Mouse (Mus musculus) forebrain, embryonic 14.5 days (tissue): ENCODE results near the gene Cdc42bpb. TPM values are rescaled to one million over a fixed set of nuclear protein-coding genes. Genes with fewer than 3 reads are reported as not detected.

Experiments
- ATAC-seq: fragments of 200-750 bp; cut with Nextera tagmentation; 2 replicates; pipeline ENCODE4 v1.8.0; 2017; ENCODE audit warnings: mild to moderate bottlenecking, moderate library complexity
- DNase-seq: peaks from one replicate; pipeline ENCODE4 v3.0.0-alpha.2; 2015; ENCODE audit warnings: low spot score
- H3K27ac ChIP-seq: fragments of 300-500 bp; sonication (generic); 2 replicates; pipeline ENCODE4 v1.5.1; 2014; ENCODE audit warnings: low read depth, mild to moderate bottlenecking, control low read depth, low read length, moderate library complexity
- H3K27me3 ChIP-seq: fragments of 300-500 bp; sonication (generic); replicated peaks from 2 replicates; pipeline ENCODE4 v1.6.1; 2014; ENCODE audit warnings: low read length, control low read depth, mixed read lengths; ENCODE audit not compliant: control insufficient read depth, insufficient read depth
- H3K36me3 ChIP-seq: fragments of 300-500 bp; sonication (generic); 2 replicates; pipeline ENCODE4 v1.6.1; 2014; ENCODE audit warnings: low read length, control low read depth; ENCODE audit not compliant: control insufficient read depth, insufficient read depth
- H3K4me1 ChIP-seq: fragments of 300-500 bp; sonication (generic); 2 replicates; pipeline ENCODE4 v1.6.1; 2014; ENCODE audit warnings: antibody characterized with exemption, low read length, control low read depth; ENCODE audit not compliant: control insufficient read depth, insufficient read depth
- H3K4me2 ChIP-seq: fragments of 300-500 bp; sonication (generic); 2 replicates; pipeline ENCODE4 v1.6.1; 2014; ENCODE audit warnings: mild to moderate bottlenecking, control low read depth, low read length
- H3K4me3 ChIP-seq: fragments of 300-500 bp; sonication (generic); 2 replicates; pipeline ENCODE4 v1.5.1; 2014; ENCODE audit warnings: low read depth, low read length, control low read depth
- H3K9ac ChIP-seq: fragments of 300-500 bp; sonication (generic); 2 replicates; pipeline ENCODE4 v1.6.1; 2014; ENCODE audit warnings: mild to moderate bottlenecking, low read length, control low read depth, moderate library complexity
- H3K9me3 ChIP-seq: fragments of 300-500 bp; sonication (generic); replicated peaks from 2 replicates; pipeline ENCODE4 v1.6.1; 2016; ENCODE audit warnings: low read length, control low read depth, mixed read lengths; ENCODE audit not compliant: control insufficient read depth
- WGBS: fragments of 180-500 bp; shearing (Covaris S2); extraction: QIAGEN DNeasy Blood & Tissue Kit; methylation state at CpG from one replicate; pipeline ENCODE4 v1.1.7; 2014; 5-methylcytosine and 5-hydroxymethylcytosine counted together
- polyA plus RNA-seq: library from polyadenylated mRNA; unstranded; fragments of >200 nt; fragmentation: Nextera tagmentation; extraction: Ambion mirVana; gene quantifications from 2 replicates; pipeline ENCODE4 v1.2.1, GENCODE M21; 2014

Cdc42bpb gene
- polyA plus RNA-seq, 1 experiment from 2014 or later: 28.8 TPM

DNA sequence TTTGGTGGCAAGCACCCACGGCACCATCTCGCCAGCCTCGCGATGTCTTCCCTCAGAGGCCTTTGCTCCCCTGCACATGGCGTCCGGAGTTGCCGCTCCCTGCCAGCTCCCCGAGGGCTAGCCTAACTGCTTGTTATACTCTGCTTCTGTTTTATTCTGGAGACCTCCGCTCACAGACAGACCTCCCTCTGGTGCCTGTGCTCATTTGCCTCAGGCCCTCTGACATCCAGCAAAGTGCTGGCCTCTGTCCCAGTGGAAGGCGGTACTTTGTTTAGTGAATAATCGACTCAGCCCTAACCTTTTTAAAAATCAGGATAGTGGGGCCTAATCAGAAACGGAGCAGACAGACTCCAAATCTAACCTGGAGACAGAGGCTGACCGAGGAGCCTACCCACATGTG lies 55.7 kb downstream of the Cdc42bpb start:
- 63% methylated on average over 13 of the region's 13 CpGs for WGBS
- DNase-seq (peak; percentile 45), ATAC-seq (peak; percentile 18; the same call in 1 of the 2 replicates)

DNA sequence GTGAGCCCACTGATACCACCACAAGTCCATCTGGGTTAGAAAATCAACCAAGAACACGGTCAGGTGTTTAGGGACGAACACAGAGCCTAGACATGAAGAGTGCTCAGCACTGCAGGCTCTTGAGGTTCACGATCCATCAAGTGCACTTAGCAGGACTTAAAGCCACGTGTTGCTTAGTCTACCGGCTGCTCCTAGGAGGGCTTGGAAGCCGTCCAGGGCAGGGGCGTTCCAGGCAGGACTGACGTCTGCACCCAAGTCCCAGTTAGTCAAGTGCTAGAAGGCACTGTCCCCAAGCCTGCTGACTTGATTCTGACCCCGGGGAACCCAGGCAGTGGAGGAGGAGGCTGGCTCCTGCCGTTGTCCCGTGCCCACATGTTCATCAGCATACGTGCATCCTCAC lies 57.0 kb downstream of the Cdc42bpb start:
- no peak for ATAC-seq
- no peak overlapping the region for H3K27ac ChIP-seq
- WGBS: 80% methylated on average over 12 of the region's 12 CpGs
- no peaks in the 10 kb centered on the region for H3K27me3 ChIP-seq
- no peaks in the 10 kb centered on the region for H3K4me1 ChIP-seq
- H3K4me3 ChIP-seq: no peak overlapping the region
- no peaks in the 10 kb centered on the region for H3K9me3 ChIP-seq
- no peak for DNase-seq
- no peak overlapping the region for H3K4me2 ChIP-seq
- H3K36me3 ChIP-seq: peaks cover 96% of the 10 kb centered on the region
- H3K9ac ChIP-seq: no peak overlapping the region

More for the DNA sequence above, 55.7 kb downstream of the Cdc42bpb start:
- H3K9ac ChIP-seq: no peak overlapping the region
- no peak overlapping the region for H3K27ac ChIP-seq
- no peak overlapping the region for H3K4me2 ChIP-seq
- H3K36me3 ChIP-seq: peaks cover 96% of the 10 kb centered on the region
- H3K27me3 ChIP-seq: no peaks in the 10 kb centered on the region
- H3K4me1 ChIP-seq: no peaks in the 10 kb centered on the region
- no peak overlapping the region for H3K4me3 ChIP-seq
- no peaks in the 10 kb centered on the region for H3K9me3 ChIP-seq

DNA sequence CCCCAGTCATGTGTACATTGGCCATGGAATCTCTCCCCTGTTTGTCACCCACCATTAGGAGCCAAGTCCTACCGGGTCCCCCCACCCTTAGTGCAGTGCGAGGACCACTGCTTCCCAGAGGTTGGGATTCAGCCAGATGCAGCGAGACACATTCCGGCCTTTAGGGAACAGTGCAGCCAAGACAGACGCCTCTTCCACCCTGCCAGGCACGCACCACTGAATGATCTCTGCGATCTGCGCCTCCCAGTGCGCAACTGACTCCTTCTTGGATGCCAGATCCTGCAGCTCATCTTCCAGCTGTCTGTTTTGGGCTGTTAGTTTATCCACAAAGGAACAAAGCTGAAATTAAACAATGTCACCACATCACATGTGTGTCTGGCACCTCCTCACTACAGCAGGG lies 59.8 kb downstream of the Cdc42bpb start:
- Histone ChIP-seq H3K9ac (no peak overlapping the region), H3K4me3 (no peak overlapping the region), H3K4me2 (no peak overlapping the region), H3K9me3 (no peaks in the 10 kb centered on the region), H3K27ac (no peak overlapping the region), H3K4me1 (no peaks in the 10 kb centered on the region), H3K27me3 (no peaks in the 10 kb centered on the region), H3K36me3 (peaks cover 96% of the 10 kb centered on the region)
- DNase-seq: no peak
- ATAC-seq: no peak
- 95% methylated on average over 9 of the region's 9 CpGs for WGBS

DNA sequence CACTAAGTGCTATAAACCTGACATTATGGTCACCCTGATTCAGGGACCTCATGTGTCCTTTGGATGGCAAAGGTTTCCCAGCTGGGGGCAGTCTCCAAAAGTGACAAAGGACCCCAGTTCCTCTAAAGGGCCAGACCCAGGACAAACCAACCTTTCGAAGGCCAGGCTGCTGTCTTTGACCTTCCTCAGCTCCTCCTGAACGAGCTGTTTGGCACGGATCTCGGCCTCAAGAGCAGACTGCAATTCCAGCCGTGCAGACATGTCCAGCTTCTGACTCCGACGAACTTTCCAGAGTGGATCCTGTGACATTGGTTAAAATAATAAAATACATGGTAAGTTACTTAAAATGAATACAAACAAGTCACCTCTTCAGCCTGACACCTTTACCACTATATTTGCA lies 63.2 kb downstream of the Cdc42bpb start:
- H3K4me3 ChIP-seq: no peak overlapping the region
- ATAC-seq (no peak), DNase-seq (no peak)
- no peaks in the 10 kb centered on the region for H3K27me3 ChIP-seq
- no peak overlapping the region for H3K4me2 ChIP-seq
- peaks cover 96% of the 10 kb centered on the region for H3K36me3 ChIP-seq
- no peak overlapping the region for H3K27ac ChIP-seq
- no peaks in the 10 kb centered on the region for H3K9me3 ChIP-seq
- H3K9ac ChIP-seq: no peak overlapping the region
- H3K4me1 ChIP-seq: no peaks in the 10 kb centered on the region
- 98% methylated on average over 7 of the region's 7 CpGs for WGBS

DNA sequence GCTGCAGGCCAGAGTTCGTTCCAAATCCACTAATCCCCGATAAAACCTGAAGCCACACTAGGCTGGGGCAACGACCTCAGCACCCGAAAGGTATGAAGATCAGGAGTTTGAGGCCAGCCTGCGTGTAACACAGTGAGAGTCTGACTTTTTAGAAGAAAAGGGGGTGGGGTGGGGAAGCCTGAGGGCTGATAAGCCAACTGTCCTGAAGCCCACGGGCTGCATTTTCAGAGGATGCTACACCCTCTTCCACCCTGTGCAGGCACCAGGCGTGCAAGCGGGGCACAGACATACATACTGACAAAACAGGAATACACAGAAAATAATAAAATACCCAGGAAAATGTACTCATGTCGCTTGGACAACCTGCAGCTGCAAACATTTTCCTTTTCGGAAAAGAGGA lies 65.7 kb downstream of the Cdc42bpb start:
- H3K4me1 ChIP-seq: no peaks in the 10 kb centered on the region
- ATAC-seq (no peak), DNase-seq (no peak)
- H3K27me3 ChIP-seq: no peaks in the 10 kb centered on the region
- H3K27ac ChIP-seq: no peak overlapping the region
- H3K4me3 ChIP-seq: no peak overlapping the region
- WGBS: 93% methylated on average over 10 of the region's 10 CpGs
- no peaks in the 10 kb centered on the region for H3K9me3 ChIP-seq
- no peak overlapping the region for H3K9ac ChIP-seq
- peaks cover 94% of the 10 kb centered on the region for H3K36me3 ChIP-seq
- no peak overlapping the region for H3K4me2 ChIP-seq

DNA sequence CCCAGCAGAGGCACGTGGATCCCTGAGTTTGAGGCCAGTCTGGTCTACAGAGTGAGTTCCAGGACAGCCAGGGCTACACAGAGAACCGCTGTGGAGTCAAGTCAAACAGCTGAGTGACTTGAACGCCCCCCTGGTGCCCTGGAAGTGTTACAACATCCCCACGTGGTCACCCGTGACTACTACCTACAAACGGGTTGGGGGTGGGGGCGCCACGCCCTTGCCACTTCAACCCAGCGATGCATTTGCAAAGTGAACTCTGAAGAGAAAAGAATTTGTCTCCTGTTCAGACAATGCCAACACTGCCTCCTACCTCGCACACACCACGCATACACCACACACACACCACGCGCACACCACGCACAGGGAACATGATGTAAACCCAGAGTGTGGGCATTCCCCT lies 67.6 kb downstream of the Cdc42bpb start:
- Histone ChIP-seq H3K4me2 (no peak overlapping the region), H3K9ac (no peak overlapping the region), H3K9me3 (no peaks in the 10 kb centered on the region), H3K4me3 (no peak overlapping the region), H3K27ac (no peak overlapping the region), H3K36me3 (peaks cover 97% of the 10 kb centered on the region), H3K4me1 (no peaks in the 10 kb centered on the region), H3K27me3 (no peaks in the 10 kb centered on the region)
- no peak for ATAC-seq
- DNase-seq: no peak
- 90% methylated on average over 14 of the region's 14 CpGs for WGBS

DNA sequence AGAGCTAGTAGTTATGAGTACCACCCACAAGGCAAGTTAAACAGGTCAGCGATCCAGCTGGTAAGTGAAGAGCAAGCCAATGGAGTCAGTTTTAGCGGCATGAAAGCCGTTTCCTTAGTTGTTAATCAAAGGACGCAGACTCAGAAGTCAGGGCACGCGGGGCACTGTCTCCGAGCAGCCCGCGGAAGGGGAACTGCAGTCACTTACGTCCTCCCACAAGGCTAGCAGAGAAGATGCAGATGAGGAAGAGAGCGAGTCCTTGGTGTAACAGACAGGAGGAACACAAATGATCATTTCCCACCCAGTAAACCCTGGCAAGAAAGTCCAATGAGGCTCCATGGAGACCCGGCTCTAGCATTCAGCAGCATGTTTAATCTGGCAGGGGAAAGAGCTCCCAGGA lies 68.3 kb downstream of the Cdc42bpb start:
- no peak overlapping the region for H3K4me3 ChIP-seq
- no peak for DNase-seq
- H3K27me3 ChIP-seq: no peaks in the 10 kb centered on the region
- no peak for ATAC-seq
- H3K4me1 ChIP-seq: no peaks in the 10 kb centered on the region
- 90% methylated on average over 12 of the region's 12 CpGs for WGBS
- H3K9ac ChIP-seq: no peak overlapping the region
- no peaks in the 10 kb centered on the region for H3K9me3 ChIP-seq
- H3K27ac ChIP-seq: no peak overlapping the region
- H3K4me2 ChIP-seq: no peak overlapping the region
- peaks cover 97% of the 10 kb centered on the region for H3K36me3 ChIP-seq

DNA sequence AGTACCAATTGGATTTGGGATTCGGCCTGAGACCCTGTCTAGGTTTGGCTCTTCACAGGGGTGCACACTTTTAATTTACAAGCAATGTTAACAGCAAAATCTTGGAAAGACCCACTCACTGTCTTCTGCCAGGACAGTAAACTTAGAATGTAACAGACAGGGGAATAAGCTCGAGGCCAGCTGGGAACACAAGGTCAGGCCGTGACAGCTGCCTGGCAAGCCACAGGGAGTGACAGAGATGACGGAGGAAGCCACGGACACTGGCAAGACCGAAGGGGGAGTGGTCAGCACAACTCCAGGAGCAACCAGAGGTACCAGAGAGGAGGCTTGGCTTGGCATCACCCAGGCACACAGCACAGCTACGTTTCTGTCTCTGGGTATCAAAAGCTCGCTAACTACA lies 70.7 kb downstream of the Cdc42bpb start:
- DNase-seq: no peak
- no peak for ATAC-seq
- Histone ChIP-seq H3K4me2 (no peak overlapping the region), H3K27ac (no peak overlapping the region), H3K4me1 (no peaks in the 10 kb centered on the region), H3K9ac (no peak overlapping the region), H3K4me3 (no peak overlapping the region), H3K9me3 (no peaks in the 10 kb centered on the region), H3K27me3 (no peaks in the 10 kb centered on the region), H3K36me3 (peaks cover 92% of the 10 kb centered on the region)
- WGBS: 87% methylated on average over 8 of the region's 8 CpGs

DNA sequence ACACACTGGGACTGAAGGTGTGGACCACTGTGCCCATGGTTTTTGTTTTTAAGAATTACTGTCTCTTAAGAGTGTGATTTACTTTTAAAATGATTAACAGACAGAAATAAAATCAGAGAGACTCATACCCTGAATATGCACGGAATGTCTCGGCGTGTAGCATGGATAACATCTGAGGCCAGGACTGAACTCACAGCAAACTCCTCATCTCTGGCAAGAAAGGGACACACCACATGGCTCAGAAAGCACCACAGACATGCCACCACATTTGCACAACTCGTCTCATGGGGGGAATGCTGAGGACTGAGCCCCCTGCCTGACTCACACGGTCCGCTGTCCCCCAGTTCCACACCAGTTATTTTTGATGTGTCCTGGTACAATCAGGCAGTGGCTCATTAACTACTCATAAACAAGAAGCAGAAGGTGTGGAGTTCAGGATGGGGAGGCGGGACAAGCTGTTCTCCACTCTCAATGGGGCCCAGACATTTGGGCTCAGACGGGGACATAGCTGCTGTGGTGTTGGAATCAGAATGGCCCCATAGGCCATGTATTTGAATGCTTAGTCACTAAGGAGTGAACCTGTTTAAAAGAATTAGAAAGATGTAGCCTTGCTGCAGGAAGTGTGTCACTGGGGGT lies 73.7 kb downstream of the Cdc42bpb start:
- Histone ChIP-seq H3K4me1 (no peaks in the 10 kb centered on the region), H3K4me2 (no peak overlapping the region), H3K9ac (no peak overlapping the region), H3K4me3 (no peak overlapping the region), H3K27ac (no peak overlapping the region), H3K27me3 (no peaks in the 10 kb centered on the region), H3K36me3 (peaks cover 88% of the 10 kb centered on the region), H3K9me3 (no peaks in the 10 kb centered on the region)
- DNase-seq: no peak
- ATAC-seq: no peak
- WGBS: 92% methylated on average over 8 of the region's 8 CpGs
